Mouse (Mus musculus): ENCODE results near the gene Bpifb9b.
"Not testable (repeated sequence)": the region's sequence is repeated elsewhere in the genome, so short reads cannot be mapped to it uniquely, and the experiment has no call there.

The Bpifb9b gene

DNA sequence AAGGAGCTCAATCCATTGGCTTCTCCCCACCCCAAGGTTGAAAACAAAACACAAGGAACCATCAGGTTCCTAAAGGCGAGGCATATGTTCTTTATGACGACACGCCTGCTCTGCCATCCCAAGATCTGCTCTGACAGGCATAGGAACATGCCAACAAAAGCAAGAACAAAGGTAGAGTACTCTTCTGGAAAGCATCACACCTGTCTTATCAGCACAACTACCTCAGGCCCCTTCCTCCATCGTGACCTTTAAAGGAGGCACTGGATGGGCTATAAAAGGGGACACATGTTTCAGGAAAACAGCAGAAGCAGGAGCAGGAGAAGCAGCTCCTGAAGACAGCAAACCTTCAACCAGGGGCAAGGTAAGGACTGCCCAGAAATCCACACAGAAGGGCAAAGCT is at the start of gene Bpifb9b:
Bpifb9b (plus strand) TSS at position 301 of the 400 bp plus-strand sequence.
- DNase-seq, result not testable (repeated sequence)

DNA sequence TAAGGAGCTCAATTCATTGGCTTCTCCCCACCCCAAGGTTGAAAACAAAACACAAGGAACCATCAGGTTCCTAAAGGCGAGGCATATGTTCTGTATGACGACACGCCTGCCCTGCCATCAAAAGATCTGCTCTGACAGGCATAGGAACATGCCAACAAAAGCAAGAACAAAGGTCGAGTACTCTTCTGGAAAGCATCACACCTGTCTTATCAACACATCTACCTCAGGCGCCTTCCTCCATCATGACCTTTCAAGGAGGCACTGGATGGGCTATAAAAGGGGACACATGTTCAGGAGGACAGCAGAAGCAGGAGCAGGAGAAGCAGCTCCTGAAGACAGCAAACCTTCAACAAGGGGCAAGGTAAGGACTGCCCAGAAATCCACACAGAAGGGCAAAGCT is 49.5 kb upstream of the Bpifb9b start, which contains the start of gene Bpifb9a:
Bpifb9a (plus strand) TSS at position 301 of the 400 bp plus-strand sequence.
- DNase-seq, result not testable (repeated sequence)

DNA sequence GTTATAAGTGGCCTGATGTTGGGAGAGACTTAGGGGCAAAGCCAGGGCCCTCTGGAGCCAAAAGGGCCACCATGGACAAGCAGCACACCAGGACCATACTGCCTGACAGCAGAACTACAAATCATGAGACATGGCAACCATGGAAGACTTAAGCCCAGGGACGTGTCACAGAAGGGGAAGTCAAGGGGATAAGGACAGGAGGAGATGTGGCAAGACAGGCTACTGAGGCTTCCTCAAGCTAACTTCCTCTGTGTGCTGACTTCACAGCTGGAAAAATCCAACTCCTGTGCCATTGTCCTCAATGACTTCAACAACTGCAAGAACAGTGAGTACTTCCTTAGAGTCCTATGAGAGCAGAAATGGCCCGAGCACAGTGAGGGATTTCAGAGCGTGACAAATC is 42.6 kb upstream of the Bpifb9b start:
- DNase-seq, result not testable (repeated sequence)

DNA sequence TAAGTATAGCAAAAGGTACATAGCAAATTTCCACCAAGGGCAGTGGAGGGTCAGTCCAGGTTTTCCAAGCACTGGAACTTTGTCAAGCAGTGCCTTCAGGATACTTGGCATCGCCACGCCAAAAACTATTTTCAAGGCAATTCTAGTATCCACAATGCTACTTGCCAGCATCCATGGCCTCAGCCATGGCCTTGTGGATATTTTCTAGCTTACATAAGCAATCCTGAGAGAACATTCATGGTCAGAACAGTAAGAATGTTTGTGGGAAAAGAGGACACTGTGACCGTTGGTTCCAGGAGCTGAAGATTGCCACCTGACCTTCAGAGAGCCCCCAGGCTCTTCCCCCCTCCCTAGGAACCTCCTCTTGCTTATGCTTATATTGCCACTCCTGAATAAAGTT is 15.2 kb upstream of the Bpifb9b start:
- DNase-seq, result not testable (repeated sequence)

DNA sequence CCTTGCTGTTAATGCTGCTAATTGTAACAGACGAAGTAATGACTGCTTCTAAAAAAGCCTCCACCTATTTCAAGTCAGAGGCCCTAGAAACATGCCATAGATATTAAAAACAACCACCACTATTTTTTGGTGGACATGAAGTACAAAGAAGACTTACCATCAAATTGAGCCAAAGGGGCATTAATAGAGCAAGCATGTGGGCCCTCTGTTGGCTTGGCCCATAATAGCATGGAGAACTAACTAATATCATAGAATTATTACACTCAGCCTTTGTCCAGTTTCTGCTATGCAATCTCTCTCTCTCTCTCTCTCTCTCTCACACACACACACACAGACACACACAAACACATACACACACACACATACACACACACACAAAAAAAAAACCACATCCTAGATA is 14.2 kb upstream of the Bpifb9b start:
- peak; percentile 29 to 45 for DNase-seq

DNA sequence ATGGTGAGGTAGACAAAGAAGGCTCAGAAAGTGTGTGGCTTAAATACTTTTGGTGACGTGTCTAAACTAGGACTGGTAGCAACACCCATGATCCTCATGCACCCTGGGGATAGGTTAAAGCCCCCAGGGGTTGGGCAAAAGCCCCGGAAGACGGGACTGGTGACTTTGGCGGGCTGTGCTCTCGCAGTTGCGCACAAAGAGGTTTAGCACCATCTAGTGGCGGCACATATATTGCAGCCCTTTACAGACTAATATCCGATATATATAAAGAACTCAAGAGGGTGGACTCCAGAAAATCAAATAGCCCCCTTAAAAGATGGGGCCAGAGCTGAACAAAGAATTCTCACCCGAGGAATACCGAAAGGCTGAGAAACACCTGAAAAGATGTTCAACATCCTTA is 12.3 kb upstream of the Bpifb9b start:
- DNase-seq, result peak; percentile 73 to 79

DNA sequence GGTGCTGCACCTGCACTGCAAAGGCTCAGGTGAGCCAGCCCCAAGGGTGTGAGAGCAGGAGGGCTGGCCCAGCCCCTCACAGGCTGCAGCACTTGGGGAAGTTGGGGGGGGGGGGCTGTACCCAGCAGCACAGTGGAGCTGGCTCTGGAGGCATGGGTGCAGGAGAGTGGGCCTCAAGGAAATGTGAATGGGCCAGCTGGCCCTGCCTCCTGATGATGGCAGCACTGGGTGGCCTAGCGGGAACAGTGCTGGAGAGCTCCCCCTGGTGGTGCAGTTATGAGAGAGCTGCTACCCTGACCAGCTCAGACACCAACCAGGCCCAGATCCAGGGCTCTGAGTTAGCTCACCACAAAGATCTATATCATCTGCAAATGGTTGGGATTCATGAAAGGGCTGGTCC is 6.5 kb upstream of the Bpifb9b start:
- DNase-seq, result peak; percentile 80 to 87

DNA sequence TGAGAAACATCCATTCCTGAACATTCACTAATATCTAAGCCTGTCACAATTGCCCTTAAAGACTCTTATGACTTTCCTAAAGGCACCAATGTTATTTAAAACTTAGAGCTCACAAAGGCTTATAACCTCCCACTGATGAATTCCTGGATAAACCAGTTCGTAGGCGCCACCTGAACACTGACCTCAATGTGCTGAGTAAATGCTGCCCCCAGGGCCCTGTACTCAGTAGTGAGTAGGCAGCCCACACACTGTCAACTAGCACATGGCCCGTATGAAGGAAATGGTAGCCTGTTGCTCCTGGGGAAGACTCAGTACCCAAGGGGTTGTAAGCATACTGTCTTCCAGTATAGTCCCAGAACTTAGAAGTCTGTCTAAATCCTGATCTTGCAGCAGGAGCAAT is 5.3 kb upstream of the Bpifb9b start:
- no peak for DNase-seq

DNA sequence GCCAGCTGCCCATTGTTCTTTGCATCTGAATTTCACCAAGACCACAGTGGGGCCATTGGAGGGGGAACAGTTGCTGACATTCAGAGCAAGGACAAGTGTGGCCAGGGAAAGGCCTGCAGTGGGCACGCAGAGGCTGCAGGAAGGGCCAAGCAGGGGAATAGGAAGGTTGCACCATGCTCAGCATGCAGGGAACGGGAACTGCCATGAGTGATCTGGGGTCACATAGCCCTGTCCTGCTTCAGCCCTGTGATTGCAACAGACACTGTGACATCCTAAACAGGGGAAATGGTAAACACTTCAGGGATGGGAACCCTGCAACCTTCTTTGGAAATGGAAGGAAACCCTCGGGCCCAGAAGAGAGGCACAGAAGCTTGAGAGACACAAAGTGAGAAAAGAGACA is 2.4 kb upstream of the Bpifb9b start:
- DNase-seq, result not testable (repeated sequence)

DNA sequence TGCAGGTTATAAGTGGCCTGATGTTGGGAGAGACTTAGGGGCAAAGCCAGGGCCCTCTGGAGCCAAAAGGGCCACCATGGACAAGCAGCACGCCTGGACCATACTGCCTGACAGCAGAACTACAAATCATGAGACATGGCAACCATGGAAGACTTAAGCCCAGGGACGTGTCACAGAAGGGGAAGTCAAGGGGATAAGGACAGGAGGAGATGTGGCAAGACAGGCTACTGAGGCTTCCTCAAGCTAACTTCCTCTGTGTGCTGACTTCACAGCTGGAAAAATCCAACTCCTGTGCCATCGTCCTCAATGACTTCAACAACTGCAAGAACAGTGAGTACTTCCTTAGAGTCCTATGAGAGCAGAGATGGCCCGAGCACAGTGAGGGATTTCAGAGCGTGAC is 6.7 kb downstream of the Bpifb9b start:
- DNase-seq, result not testable (repeated sequence)

DNA sequence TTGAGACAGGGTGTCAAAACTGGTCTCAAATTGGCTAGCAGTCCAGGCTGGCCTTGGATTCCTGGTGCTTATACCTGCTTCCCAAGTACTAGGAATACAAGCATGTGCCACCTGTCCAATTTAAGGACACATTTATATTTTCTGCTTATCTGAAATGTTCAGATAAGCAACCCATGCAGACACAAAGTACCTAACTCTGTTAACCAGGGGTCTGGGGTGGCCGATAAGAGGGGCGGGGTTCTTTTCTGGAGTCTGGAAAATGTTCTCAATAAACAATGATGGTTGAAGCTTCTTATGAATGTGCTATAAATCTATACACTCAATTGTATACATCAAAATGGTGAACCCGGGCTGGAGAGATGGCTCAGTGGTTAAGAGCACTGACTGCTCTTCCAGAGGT is 19.8 kb downstream of the Bpifb9b start:
- DNase-seq, result no peak

DNA sequence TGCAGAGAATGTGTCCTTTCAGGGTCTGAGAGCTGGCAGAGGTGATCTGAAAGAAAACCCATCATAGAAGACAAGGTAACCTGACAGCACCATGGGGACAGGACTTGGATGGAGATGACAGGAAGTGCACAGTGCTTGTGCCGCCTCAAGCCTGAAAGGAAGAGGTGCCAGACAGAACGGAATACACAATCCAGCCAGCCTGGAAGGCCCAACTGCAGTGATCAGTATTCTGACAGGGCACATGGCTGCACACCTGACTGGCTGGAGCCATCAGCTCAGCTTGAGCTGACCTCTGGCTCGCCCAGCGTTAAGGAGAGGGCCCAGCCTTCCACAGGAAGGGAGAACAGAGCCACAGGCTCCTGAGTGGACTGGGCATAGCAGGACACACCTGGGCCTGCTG is 28.5 kb downstream of the Bpifb9b start:
- no peak for DNase-seq

DNA sequence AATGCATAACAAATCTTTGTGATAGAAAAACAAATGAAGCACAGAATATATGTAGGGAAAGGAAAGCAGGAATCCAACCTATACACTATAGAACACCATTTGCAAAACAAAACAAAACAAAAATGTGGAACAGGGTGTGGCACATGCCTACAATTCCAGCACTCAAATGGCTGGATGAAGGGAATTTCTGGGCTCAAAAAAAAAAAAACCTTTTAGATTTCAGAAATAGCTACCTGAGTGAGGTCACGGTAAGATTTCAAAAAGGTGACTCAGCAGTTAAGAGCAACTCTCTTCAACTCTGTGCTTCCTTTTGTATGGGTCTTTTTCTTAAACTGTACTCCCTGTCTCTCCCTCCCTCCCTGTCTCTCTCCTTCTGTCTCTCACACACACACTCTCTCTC is 31.1 kb downstream of the Bpifb9b start:
- no peak for DNase-seq

DNA sequence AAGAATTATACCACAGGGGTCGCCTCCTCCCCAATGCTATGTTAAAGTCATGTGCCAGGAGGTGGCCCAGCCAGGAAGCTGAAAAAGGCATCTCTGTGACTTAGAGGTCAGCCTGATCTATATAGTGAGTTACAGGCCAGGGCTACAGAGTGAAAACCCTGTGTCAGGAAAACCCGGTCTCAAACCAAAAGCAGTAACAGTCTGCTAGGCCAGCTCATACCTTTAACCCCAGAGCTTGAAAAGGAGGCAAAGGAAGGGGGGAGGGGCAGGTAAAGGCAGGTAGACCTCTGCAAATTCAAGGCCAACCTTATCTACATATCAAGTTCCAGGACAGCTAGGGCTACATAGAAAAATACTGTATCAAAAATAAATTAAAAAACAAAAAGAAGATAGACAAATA is 32.3 kb downstream of the Bpifb9b start:
- no peak for DNase-seq

DNA sequence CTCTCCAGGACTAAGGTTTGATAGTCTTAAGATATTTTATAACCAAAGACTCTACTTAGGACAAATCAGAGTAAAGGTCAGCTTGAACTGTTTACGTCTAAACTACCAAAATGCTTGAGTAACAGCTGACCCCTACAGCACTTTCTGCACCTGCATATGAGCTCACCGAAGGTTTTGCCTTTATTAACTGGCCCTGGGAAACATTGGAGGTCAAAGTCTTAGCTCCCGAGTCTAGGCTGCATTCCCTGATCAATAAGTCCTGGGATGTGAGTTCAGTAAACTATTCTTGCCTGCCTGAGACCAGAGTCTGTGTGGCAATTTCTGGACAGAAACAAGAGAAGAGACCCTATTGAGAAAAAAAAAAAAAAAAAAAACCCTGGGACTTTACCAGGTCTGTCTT is 41.1 kb downstream of the Bpifb9b start:
- DNase-seq, result no peak

DNA sequence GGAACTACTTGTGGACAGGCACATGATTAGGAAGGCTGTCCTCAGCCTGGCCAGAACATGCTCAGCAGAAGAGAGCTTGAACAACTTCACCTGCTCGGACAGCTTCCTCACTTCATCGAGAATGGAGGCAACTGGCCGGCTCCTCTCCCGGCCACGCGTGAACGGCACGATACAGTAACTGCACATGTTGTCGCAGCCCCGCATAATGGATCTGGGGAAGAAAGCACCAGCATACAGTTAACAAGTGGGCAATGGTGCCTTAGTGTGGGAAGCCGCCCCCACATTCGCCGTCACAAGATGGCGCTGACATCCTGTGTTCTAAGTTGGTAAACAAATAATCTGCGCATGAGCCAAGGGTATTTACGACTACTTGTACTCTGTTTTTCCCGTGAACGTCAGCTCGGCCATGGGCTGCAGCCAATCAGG is 47.0 kb downstream of the Bpifb9b start:
- not testable (repeated sequence) for DNase-seq

DNA sequence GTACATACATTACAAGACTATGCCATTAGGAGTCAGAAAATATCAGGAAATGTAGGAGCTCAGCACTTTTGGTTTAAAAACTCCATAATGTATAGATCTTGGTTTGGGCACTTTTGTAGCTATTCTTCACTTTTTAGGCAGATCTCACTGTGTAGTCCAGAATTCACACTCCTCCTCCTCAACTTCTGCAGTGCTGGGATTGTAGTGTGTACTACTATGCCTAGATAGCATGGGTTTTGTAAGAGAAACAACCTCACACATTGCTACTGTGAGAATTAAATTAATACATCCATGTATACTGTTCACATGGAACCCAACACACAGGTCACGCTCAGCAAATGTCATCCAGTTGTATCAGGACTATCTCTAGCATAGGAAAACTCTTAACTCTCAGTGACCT is 60.5 kb downstream of the Bpifb9b start:
- no peak for DNase-seq
